Mouse (Mus musculus): ENCODE data around the gene Jak1. TPM values are rescaled to one million over a fixed set of nuclear protein-coding genes. Genes with fewer than 3 reads are reported as not detected.
A peak's percentile ranks its signal among the peaks of the same experiment; 100 is the strongest.

Jak1 gene
- polyA plus RNA-seq, 1 experiment from 2014 or later: 80.0 TPM

DNA sequence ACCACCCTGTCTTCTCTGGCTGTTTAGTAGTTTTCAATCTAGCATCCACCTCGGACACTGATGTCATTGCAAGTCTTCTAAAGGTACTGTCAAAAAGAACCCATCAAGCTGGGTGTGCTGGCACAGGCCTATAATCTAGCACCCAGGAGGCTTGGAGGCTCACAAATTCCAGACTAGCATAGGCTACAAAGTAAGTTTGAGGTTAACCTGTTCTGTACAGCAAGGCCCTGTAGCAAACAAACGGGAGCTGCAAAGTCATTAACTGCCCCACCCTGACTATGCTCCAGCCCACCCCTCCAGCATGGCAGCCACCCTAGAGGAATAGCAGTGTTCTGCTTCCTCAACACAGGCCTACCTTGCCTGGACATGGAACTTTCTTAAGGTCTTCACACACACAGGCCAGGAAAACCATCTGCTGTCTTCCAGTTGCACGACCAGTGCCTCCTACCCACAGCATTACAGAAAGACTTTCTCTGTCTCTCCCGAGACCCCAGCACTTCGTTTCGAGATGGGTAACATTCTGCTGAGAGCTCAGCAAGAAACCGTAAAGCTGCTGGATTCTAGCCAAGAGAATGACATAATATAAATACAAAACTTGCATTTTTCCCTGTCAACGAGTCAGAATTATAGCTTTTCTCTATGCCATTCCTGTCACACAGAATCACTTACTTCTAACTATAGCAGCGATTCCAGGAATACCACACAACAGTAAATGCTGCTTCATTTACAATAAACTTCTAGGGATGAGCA lies 67.5 kb downstream of the Jak1 start:
- Histone ChIP-seq H3K9me3 (ENCODE audit: control insufficient read depth, low read length) (no peaks in the 10 kb centered on the region), H3K4me2 (no peak overlapping the region), H3K36me3 (ENCODE audit: control insufficient read depth, insufficient read depth, low read length) (no peaks in the 10 kb centered on the region), H3K4me3 (ENCODE audit: low read depth, low read length) (no peak overlapping the region), H3K27me3 (replicated peaks; ENCODE audit: control insufficient read depth, insufficient read depth, low read length) (no peaks in the 10 kb centered on the region), H3K27ac (ENCODE audit: low read depth, low read length) (no peak overlapping the region), H3K9ac (ENCODE audit: low read depth, low read length) (no peak overlapping the region), H3K4me1 (replicated peaks; ENCODE audit: control insufficient read depth, insufficient read depth, low read length) (peaks cover 30% of the 10 kb centered on the region)
- DNase-seq (ENCODE audit: low spot score) (no peak), ATAC-seq (replicated peaks; ENCODE audit: low FRiP score) (no peak)
- 72% methylated on average over 9 of the region's 9 CpGs for WGBS

DNA sequence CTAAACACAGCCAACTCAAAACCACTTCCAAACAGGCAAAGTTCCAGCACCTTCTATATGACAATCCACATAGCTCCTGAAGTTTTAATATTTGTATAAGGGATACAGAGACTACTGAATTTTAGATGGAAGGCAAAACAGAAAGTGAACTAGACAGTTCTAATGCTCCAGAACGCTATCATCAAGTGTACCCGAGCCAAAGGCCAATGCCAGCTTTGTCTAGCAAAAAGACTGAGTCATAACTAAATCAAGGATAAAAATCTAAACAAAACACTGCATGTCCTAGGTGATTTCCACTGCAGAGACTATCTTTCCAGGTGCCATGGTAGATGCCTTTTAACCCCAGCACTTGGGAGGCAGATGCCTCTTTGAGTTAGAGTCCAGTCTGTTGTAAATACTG lies 68.7 kb downstream of the Jak1 start:
- no peak overlapping the region for H3K4me2 ChIP-seq
- no peak for ATAC-seq (replicated peaks; ENCODE audit: low FRiP score)
- H3K9ac ChIP-seq (ENCODE audit: low read depth, low read length): no peak overlapping the region
- no peak overlapping the region for H3K27ac ChIP-seq (ENCODE audit: low read depth, low read length)
- no peaks in the 10 kb centered on the region for H3K36me3 ChIP-seq (ENCODE audit: control insufficient read depth, insufficient read depth, low read length)
- no peaks in the 10 kb centered on the region for H3K9me3 ChIP-seq (ENCODE audit: control insufficient read depth, low read length)
- no peak overlapping the region for H3K4me3 ChIP-seq (ENCODE audit: low read depth, low read length)
- H3K27me3 ChIP-seq (replicated peaks; ENCODE audit: control insufficient read depth, insufficient read depth, low read length): no peaks in the 10 kb centered on the region
- DNase-seq (ENCODE audit: low spot score): no peak
- peaks cover 37% of the 10 kb centered on the region for H3K4me1 ChIP-seq (replicated peaks; ENCODE audit: control insufficient read depth, insufficient read depth, low read length)
- 73% methylated on average over 2 of the region's 2 CpGs for WGBS

DNA sequence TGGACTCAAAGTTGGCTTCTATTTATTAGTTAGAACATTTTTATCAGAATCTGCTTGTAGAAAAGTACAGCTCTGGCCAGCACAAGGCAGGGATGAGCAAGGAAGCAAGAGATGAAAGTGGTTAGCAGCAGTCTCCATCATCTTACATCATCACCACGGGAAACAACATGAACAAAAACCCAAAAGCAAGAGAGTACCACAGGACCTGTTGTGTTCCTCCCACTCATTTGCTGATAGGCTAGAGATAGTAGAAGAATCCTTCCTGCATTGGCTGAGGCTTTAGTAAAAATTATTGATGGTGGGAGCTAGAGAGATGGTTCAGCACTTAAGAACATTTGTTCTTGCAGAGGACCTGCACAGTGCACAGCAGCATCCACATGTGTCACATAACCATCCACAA lies 70.9 kb downstream of the Jak1 start:
- peaks cover 37% of the 10 kb centered on the region for H3K4me1 ChIP-seq (replicated peaks; ENCODE audit: control insufficient read depth, insufficient read depth, low read length)
- 71% methylated on average over 1 of the region's 1 CpGs for WGBS
- H3K9ac ChIP-seq (ENCODE audit: low read depth, low read length): no peak overlapping the region
- peaks cover 2% of the 10 kb centered on the region; the same call in 1 of the 2 replicates for H3K36me3 ChIP-seq (ENCODE audit: control insufficient read depth, insufficient read depth, low read length)
- H3K9me3 ChIP-seq (ENCODE audit: control insufficient read depth, low read length): no peaks in the 10 kb centered on the region
- no peaks in the 10 kb centered on the region for H3K27me3 ChIP-seq (replicated peaks; ENCODE audit: control insufficient read depth, insufficient read depth, low read length)
- H3K4me3 ChIP-seq (ENCODE audit: low read depth, low read length): no peak overlapping the region
- no peak for ATAC-seq (replicated peaks; ENCODE audit: low FRiP score)
- H3K4me2 ChIP-seq: no peak overlapping the region
- no peak for DNase-seq (ENCODE audit: low spot score)
- no peak overlapping the region for H3K27ac ChIP-seq (ENCODE audit: low read depth, low read length)

DNA sequence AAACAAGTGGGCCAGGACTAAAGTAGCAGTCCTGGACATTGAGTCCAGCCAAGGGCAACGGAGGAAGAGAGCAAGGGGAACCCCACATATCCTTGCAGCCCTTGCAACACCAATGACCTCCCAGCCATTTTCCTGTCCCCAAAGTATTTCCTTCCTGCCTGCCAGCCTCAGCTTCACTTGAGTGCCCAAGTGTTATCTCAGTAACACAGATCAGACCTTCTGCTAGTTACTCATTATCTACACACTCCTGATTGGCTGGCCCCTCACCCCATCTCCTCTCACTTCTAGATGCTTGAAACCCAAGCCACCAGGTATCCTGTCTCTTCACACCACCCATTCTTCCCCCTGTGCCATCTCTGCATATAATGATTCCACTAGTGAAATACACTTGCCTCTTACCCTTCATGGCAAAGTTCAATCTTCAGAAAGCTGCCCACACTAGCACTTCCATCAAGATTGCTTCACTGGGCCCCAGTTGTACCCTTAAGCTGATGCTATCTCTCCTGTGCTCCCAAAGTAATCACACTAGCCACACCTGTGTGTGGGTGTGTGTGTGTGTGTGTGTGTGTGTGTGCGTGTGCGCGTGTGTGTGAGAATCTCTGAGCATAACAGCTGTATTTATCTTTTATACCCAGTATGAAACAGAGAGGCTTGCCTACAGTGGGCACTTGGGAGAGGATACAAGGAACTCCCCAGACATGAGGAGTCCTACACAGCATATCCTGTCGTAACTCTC lies 72.7 kb downstream of the Jak1 start:
- Histone ChIP-seq H3K36me3 (ENCODE audit: control insufficient read depth, insufficient read depth, low read length) (peaks cover 2% of the 10 kb centered on the region; the same call in 1 of the 2 replicates), H3K9me3 (ENCODE audit: control insufficient read depth, low read length) (no peaks in the 10 kb centered on the region), H3K4me1 (replicated peaks; ENCODE audit: control insufficient read depth, insufficient read depth, low read length) (peaks cover 21% of the 10 kb centered on the region), H3K4me2 (peak overlapping the region; percentile 21; the same call in 1 of the 2 replicates), H3K27me3 (replicated peaks; ENCODE audit: control insufficient read depth, insufficient read depth, low read length) (no peaks in the 10 kb centered on the region), H3K27ac (ENCODE audit: low read depth, low read length) (no peak overlapping the region), H3K4me3 (ENCODE audit: low read depth, low read length) (no peak overlapping the region), H3K9ac (ENCODE audit: low read depth, low read length) (no peak overlapping the region)
- 57% methylated on average over 5 of the region's 5 CpGs for WGBS
- no peak for DNase-seq (ENCODE audit: low spot score)
- peak; percentile 90 for ATAC-seq (replicated peaks; ENCODE audit: low FRiP score)

DNA sequence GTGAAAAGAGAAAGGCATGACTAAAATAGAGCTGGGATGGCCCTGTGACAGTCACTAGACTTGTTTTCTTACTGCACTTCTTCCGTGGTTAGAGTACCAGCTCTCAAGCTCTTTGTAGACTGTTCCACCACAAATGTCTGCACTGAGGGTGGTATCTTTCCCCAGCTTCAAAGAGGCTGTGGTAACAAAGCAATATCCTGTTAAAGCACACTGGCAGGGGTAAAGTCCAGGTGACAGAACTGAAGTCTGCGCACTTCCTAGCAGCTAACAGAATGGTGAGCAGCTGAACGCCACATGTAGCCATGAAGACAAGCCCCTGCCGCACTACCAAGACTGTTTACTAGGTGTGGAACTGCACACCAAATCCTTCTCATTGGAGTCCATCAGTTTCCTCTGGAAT lies 77.7 kb downstream of the Jak1 start:
- Histone ChIP-seq H3K4me2 (no peak overlapping the region), H3K27ac (ENCODE audit: low read depth, low read length) (no peak overlapping the region), H3K27me3 (replicated peaks; ENCODE audit: control insufficient read depth, insufficient read depth, low read length) (no peaks in the 10 kb centered on the region), H3K4me1 (replicated peaks; ENCODE audit: control insufficient read depth, insufficient read depth, low read length) (peaks cover 17% of the 10 kb centered on the region), H3K9ac (ENCODE audit: low read depth, low read length) (no peak overlapping the region), H3K36me3 (ENCODE audit: control insufficient read depth, insufficient read depth, low read length) (peaks cover 5% of the 10 kb centered on the region; the same call in 1 of the 2 replicates), H3K9me3 (ENCODE audit: control insufficient read depth, low read length) (no peaks in the 10 kb centered on the region), H3K4me3 (ENCODE audit: low read depth, low read length) (no peak overlapping the region)
- ATAC-seq (replicated peaks; ENCODE audit: low FRiP score): no peak
- DNase-seq (ENCODE audit: low spot score): no peak
- 67% methylated on average over 4 of the region's 4 CpGs for WGBS

DNA sequence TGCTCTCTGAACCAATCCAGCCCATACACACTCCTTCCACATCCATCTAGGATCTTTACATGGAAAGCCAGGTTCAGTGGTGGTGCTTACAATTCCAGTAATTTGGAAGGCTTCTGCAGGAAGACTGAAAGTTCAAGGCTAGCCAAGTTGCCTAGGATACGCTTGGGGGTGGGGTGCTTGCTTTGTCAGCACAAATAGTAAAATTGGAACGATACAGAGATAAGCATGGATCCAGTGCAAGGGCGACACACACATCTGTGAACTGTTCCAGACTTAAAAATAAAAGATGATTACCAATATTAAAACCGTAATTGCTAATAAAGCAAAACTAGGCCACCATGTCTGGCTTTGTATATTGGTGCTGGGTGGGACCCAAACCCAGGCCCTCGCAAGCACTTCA lies 78.5 kb downstream of the Jak1 start:
- Histone ChIP-seq H3K36me3 (ENCODE audit: control insufficient read depth, insufficient read depth, low read length) (peaks cover 5% of the 10 kb centered on the region; the same call in 1 of the 2 replicates), H3K9ac (ENCODE audit: low read depth, low read length) (no peak overlapping the region)
- WGBS: 84% methylated on average over 5 of the region's 5 CpGs

DNA sequence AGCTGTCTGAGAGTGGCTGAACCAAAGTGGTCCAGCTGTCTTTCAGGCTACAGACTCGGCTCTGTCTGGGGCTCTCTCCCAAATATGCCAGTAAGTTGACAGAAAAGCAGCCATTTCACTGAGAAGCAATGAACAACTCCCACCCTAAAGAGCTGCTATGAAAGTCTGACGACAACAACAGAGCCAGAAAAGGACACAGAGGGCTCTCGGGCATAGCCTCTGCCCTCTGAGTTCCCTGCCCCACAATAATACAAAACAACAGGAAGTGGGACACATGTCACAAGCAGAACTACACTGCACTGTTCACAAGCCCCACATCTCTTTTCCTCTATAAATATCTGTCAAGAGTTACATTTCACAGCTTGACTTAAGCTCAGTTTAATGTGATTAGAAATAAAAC lies 79.9 kb downstream of the Jak1 start:
- Histone ChIP-seq H3K27me3 (replicated peaks; ENCODE audit: control insufficient read depth, insufficient read depth, low read length) (no peaks in the 10 kb centered on the region), H3K9me3 (ENCODE audit: control insufficient read depth, low read length) (no peaks in the 10 kb centered on the region), H3K36me3 (ENCODE audit: control insufficient read depth, insufficient read depth, low read length) (peaks cover 4% of the 10 kb centered on the region; the same call in 1 of the 2 replicates), H3K4me2 (no peak overlapping the region), H3K4me1 (replicated peaks; ENCODE audit: control insufficient read depth, insufficient read depth, low read length) (peaks cover 16% of the 10 kb centered on the region), H3K9ac (ENCODE audit: low read depth, low read length) (no peak overlapping the region), H3K27ac (ENCODE audit: low read depth, low read length) (no peak overlapping the region), H3K4me3 (ENCODE audit: low read depth, low read length) (no peak overlapping the region)
- DNase-seq (ENCODE audit: low spot score): no peak
- WGBS: 57% methylated on average over 3 of the region's 3 CpGs
- ATAC-seq (replicated peaks; ENCODE audit: low FRiP score): no peak

More for the DNA sequence above, 78.5 kb downstream of the Jak1 start:
- Histone ChIP-seq H3K4me3 (ENCODE audit: low read depth, low read length) (no peak overlapping the region), H3K4me1 (replicated peaks; ENCODE audit: control insufficient read depth, insufficient read depth, low read length) (peaks cover 12% of the 10 kb centered on the region; the same call in 1 of the 2 replicates), H3K27me3 (replicated peaks; ENCODE audit: control insufficient read depth, insufficient read depth, low read length) (no peaks in the 10 kb centered on the region), H3K4me2 (no peak overlapping the region), H3K27ac (ENCODE audit: low read depth, low read length) (no peak overlapping the region; the same call in 1 of the 2 replicates), H3K9me3 (ENCODE audit: control insufficient read depth, low read length) (no peaks in the 10 kb centered on the region)
- ATAC-seq (replicated peaks; ENCODE audit: low FRiP score) (no peak), DNase-seq (ENCODE audit: low spot score) (no peak)

DNA sequence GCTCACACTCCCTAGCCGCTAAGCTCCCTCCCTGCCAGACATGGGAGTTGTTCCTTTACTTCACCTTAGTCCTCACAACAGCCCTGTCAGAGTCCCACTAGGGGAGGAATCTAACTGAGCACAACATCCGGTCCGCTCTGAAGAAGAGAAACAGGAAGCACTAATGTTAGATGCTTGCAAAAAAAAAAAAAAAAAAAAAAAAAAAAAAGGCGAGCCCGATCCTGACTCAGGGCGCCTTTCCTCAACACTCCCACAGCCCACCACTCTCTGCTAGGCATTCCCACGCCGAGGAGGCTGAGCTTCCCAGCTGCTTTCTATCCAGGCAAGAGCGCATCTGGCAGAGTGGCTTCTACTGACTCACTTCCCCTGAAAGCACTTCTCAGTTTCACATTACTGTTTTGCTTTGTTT lies 82.5 kb downstream of the Jak1 start:
- peaks cover 11% of the 10 kb centered on the region; the same call in 1 of the 2 replicates for H3K36me3 ChIP-seq (ENCODE audit: control insufficient read depth, insufficient read depth, low read length)
- H3K4me1 ChIP-seq (replicated peaks; ENCODE audit: control insufficient read depth, insufficient read depth, low read length): peaks cover 23% of the 10 kb centered on the region
- H3K4me3 ChIP-seq (ENCODE audit: low read depth, low read length): no peak overlapping the region
- no peak overlapping the region for H3K4me2 ChIP-seq
- DNase-seq (ENCODE audit: low spot score): no peak
- H3K27me3 ChIP-seq (replicated peaks; ENCODE audit: control insufficient read depth, insufficient read depth, low read length): no peaks in the 10 kb centered on the region
- ATAC-seq (replicated peaks; ENCODE audit: low FRiP score): peak; percentile 33
- 46% methylated on average over 9 of the region's 9 CpGs for WGBS
- no peak overlapping the region; the same call in 1 of the 2 replicates for H3K27ac ChIP-seq (ENCODE audit: low read depth, low read length)
- H3K9me3 ChIP-seq (ENCODE audit: control insufficient read depth, low read length): no peaks in the 10 kb centered on the region
- no peak overlapping the region for H3K9ac ChIP-seq (ENCODE audit: low read depth, low read length)
